Mouse (Mus musculus): Measurements from ENCODE around the gene Sytl1. TPM values are rescaled to one million over a fixed set of nuclear protein-coding genes. Genes with fewer than 3 reads are reported as not detected.

Gene Sytl1
- polyA plus RNA-seq, 1 experiment = 6.0 TPM

DNA sequence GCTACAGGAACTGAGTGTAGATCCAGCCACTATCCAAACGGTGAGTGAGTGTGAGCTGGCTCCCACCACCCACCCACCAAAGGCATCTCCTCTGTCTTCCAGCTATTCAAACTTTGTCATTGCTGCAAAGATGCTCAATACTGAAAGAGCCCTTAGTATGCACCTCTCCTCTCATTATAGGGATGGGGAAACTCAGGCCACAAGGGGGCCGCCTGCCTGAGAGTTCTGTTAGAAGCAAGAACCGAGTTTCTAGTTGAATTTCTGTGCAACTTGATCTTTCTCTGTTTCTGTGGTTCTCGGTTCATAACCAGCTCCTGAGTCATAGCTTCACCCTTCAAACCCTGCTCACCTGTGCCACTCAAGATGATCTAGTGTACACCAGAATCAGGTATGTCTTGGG is 10.8 kb downstream of the Sytl1 start:
- H3K36me3 ChIP-seq (replicated peaks; ENCODE audit: low read length) = peaks cover 9% of the 10 kb centered on the region
- peaks cover 96% of the 10 kb centered on the region for H3K27me3 ChIP-seq (replicated peaks)
- H3K9me3 ChIP-seq = peaks cover 5% of the 10 kb centered on the region; the same call in 1 of the 2 replicates
- no peak overlapping the region for H3K4me3 ChIP-seq (replicated peaks)
- TF ChIP-seq GATA1 (IDR thresholded peaks at IDR 0.05; ENCODE audit: borderline replicate concordance, low read length) (no peak), FLI1 (IDR thresholded peaks at IDR 0.05; ENCODE audit: low read length) (no peak)
- peaks cover 30% of the 10 kb centered on the region for H3K4me1 ChIP-seq

DNA sequence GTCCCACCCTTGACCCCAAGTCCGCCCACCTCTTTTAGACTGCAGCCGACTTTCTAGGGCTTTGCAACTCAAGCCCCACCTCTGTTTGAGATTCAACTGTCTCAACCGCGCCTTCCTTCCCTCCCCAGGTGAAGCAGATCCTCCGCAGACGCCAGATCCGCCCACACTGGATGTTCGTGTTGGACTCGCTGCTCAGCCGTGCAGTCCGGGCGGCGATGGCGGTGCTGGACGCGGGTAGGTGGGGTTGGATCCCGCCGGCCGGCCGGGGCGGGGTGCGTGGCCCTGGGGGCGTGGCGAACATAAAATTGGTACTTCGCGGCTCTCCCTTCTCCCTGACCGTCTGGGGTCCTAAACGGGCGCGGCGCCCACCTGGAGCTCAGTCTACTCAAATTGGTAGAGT is 11.7 kb downstream of the Sytl1 start:
- Histone ChIP-seq H3K36me3 (replicated peaks; ENCODE audit: low read length) (peaks cover 9% of the 10 kb centered on the region), H3K27me3 (replicated peaks) (peaks cover 96% of the 10 kb centered on the region), H3K4me3 (replicated peaks) (no peak overlapping the region), H3K9me3 (peaks cover 5% of the 10 kb centered on the region; the same call in 1 of the 2 replicates), H3K4me1 (peaks cover 36% of the 10 kb centered on the region)
- TF ChIP-seq FLI1 (IDR thresholded peaks at IDR 0.05; ENCODE audit: low read length) = no peak
- no peak for TF ChIP-seq GATA1 (IDR thresholded peaks at IDR 0.05; ENCODE audit: borderline replicate concordance, low read length)

- peaks cover 5% of the 10 kb centered on the region; the same call in 1 of the 2 replicates for H3K9me3 ChIP-seq
- peaks cover 96% of the 10 kb centered on the region for H3K27me3 ChIP-seq (replicated peaks)
- H3K36me3 ChIP-seq (replicated peaks; ENCODE audit: low read length) = peaks cover 9% of the 10 kb centered on the region
- TF ChIP-seq FLI1 (IDR thresholded peaks at IDR 0.05; ENCODE audit: low read length) (no peak), GATA1 (IDR thresholded peaks at IDR 0.05; ENCODE audit: borderline replicate concordance, low read length) (no peak)
- H3K4me3 ChIP-seq (replicated peaks) = peak overlapping the region; percentile 57
- peaks cover 42% of the 10 kb centered on the region for H3K4me1 ChIP-seq
Observed at GRCm38 (mm10) chr4:133250609-133251008, 12.3 kb downstream of the Sytl1 start.

DNA sequence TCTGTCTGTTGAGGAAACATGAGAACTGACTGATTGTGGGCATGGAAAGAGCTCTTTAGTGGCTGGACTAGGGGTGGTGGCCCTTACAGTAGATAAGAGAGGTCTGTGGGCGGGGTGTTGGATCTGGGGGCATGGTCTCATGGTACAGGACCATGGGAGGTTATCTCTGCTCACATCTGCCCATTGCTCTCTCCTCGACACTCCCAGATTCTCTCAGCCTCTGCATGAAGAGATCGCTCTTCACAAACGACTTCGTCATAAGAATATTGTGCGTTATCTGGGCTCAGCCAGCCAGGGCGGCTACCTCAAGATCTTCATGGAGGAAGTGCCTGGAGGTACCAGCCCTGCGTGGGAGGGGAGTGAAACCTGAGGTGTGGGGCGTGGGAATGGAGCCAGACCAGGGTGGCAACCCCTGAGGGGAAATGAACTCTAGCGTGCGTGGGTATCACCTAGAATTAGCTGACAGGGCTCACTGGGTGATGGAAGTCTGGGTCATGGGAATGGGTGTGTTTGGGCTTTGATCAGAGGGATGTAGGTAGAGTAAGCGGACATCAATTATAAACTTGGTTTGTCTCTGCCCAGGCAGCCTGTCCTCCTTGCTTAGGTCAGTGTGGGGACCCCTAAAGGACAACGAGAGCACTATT is 15.0 kb downstream of the Sytl1 start:
- Histone ChIP-seq H3K4me3 (replicated peaks) (peak overlapping the region; percentile 50), H3K4me1 (peaks cover 69% of the 10 kb centered on the region), H3K9me3 (peaks cover 5% of the 10 kb centered on the region; the same call in 1 of the 2 replicates), H3K36me3 (replicated peaks; ENCODE audit: low read length) (peaks cover 7% of the 10 kb centered on the region), H3K27me3 (replicated peaks) (peaks cover 87% of the 10 kb centered on the region)
- TF ChIP-seq FLI1 (IDR thresholded peaks at IDR 0.05; ENCODE audit: low read length) (no peak), GATA1 (IDR thresholded peaks at IDR 0.05; ENCODE audit: borderline replicate concordance, low read length) (no peak)

DNA sequence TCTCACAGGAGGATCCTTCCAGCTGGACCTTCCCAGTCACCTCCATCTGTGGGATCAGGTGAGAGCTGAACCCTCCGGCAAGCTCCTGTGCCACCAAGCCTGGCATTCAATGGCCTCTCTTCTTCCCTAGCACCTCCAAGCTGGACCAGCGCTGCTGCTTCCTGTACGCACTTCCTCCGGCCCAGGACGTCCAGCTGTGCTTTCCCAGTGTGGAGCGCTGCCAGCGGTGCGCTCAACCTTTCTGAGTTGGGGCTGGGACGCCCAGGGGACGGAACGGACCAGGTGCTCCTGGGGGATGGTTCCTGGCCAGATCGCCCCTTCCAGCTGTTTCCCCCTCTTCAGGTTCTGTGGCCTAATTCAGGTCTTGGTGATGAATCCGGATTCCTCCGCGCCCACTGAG is 15.8 kb downstream of the Sytl1 start:
- no peak overlapping the region for H3K4me3 ChIP-seq (replicated peaks)
- H3K9me3 ChIP-seq = peaks cover 5% of the 10 kb centered on the region; the same call in 1 of the 2 replicates
- no peak for TF ChIP-seq FLI1 (IDR thresholded peaks at IDR 0.05; ENCODE audit: low read length)
- TF ChIP-seq GATA1 (IDR thresholded peaks at IDR 0.05; ENCODE audit: borderline replicate concordance, low read length) = no peak
- peaks cover 85% of the 10 kb centered on the region for H3K27me3 ChIP-seq (replicated peaks)
- peaks cover 76% of the 10 kb centered on the region for H3K4me1 ChIP-seq
- no peaks in the 10 kb centered on the region for H3K36me3 ChIP-seq (replicated peaks; ENCODE audit: low read length)

DNA sequence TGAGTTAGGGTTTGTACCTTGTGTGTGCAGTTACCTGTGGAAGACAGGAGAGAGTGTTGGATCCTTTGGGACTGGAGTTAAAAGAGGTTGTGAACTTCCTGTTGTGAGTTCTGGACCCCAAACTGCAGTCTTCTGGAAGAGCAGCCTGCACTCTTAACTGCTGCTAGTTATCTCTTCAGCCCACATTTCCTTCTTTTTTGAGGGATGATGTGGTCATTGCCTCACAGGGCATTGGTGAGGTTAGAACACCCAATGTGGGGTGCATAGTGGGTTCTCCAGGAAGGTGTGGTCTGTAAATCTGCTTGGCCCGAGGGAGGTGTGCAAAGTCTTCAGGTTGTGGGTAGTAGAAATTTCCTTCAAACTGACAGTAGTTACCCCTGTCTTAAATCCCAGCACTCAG is 18.6 kb downstream of the Sytl1 start:
- Histone ChIP-seq H3K4me1 (peaks cover 80% of the 10 kb centered on the region), H3K36me3 (replicated peaks; ENCODE audit: low read length) (no peaks in the 10 kb centered on the region), H3K27me3 (replicated peaks) (peaks cover 71% of the 10 kb centered on the region), H3K9me3 (peaks cover 2% of the 10 kb centered on the region; the same call in 1 of the 2 replicates), H3K4me3 (replicated peaks) (peak overlapping the region; percentile 10)
- no peak for TF ChIP-seq GATA1 (IDR thresholded peaks at IDR 0.05; ENCODE audit: borderline replicate concordance, low read length)
- TF ChIP-seq FLI1 (IDR thresholded peaks at IDR 0.05; ENCODE audit: low read length) = no peak

DNA sequence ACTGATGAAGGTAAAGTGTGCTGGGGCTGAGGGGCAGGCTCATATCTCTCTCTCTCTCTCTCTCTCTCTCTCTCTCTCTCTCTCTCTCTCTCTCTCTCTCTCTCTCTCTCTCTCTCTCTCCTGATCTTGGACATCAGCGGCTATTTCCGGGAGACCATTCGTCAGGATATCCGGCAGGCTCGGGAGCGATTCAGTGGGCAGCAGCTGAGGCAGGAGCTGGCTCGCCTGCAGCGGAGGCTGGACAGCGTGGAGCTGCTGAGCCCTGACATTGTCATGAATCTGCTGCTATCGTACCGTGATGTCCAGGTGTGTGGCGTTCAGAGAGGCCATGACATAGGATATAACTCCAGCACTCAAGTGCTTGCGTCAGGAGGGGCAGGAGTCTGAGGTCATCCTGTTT is 19.4 kb downstream of the Sytl1 start:
- H3K4me1 ChIP-seq = peaks cover 86% of the 10 kb centered on the region
- H3K4me3 ChIP-seq (replicated peaks) = peak overlapping the region; percentile 82
- H3K27me3 ChIP-seq (replicated peaks) = peaks cover 70% of the 10 kb centered on the region
- H3K9me3 ChIP-seq = no peaks in the 10 kb centered on the region
- no peak for TF ChIP-seq FLI1 (IDR thresholded peaks at IDR 0.05; ENCODE audit: low read length)
- no peak for TF ChIP-seq GATA1 (IDR thresholded peaks at IDR 0.05; ENCODE audit: borderline replicate concordance, low read length)
- no peaks in the 10 kb centered on the region for H3K36me3 ChIP-seq (replicated peaks; ENCODE audit: low read length)

- Histone ChIP-seq H3K4me3 (replicated peaks) (peak overlapping the region; percentile 33), H3K27me3 (replicated peaks) (peaks cover 62% of the 10 kb centered on the region), H3K9me3 (no peaks in the 10 kb centered on the region), H3K36me3 (replicated peaks; ENCODE audit: low read length) (no peaks in the 10 kb centered on the region), H3K4me1 (peaks cover 86% of the 10 kb centered on the region)
- TF ChIP-seq FLI1 (IDR thresholded peaks at IDR 0.05; ENCODE audit: low read length) = no peak
- no peak for TF ChIP-seq GATA1 (IDR thresholded peaks at IDR 0.05; ENCODE audit: borderline replicate concordance, low read length)
Observed at GRCm38 (mm10) chr4:133242710-133243109, 20.2 kb downstream of the Sytl1 start.

DNA sequence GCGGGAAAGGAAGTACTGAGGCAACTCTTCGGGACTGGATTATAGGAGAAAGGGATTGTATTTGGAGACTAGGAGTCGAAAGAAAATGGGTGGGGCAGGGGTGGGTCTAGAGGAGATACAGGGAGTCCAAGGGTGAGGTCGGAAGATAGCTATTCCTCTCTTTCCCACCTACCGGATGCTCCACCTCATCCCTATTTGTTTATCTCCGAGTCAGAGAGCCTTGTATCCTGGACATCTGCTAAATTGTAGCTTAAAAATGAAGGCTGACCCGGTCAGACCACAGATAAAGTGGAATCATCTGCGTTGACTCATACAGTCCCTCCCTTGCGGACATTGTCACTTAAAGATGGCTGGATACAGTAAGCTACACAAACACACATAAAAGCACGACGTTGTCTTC is 21.0 kb downstream of the Sytl1 start:
- TF ChIP-seq GATA1 (IDR thresholded peaks at IDR 0.05; ENCODE audit: borderline replicate concordance, low read length) (no peak), FLI1 (IDR thresholded peaks at IDR 0.05; ENCODE audit: low read length) (no peak)
- peaks cover 83% of the 10 kb centered on the region for H3K4me1 ChIP-seq
- H3K9me3 ChIP-seq = no peaks in the 10 kb centered on the region
- no peaks in the 10 kb centered on the region for H3K36me3 ChIP-seq (replicated peaks; ENCODE audit: low read length)
- H3K27me3 ChIP-seq (replicated peaks) = peaks cover 58% of the 10 kb centered on the region
- peak overlapping the region; percentile 95 for H3K4me3 ChIP-seq (replicated peaks)
